Mouse (Mus musculus): ENCODE results near the gene Fam214a. TPM values are rescaled to one million over a fixed set of nuclear protein-coding genes. Genes with fewer than 3 reads are reported as not detected.

Fam214a gene
- polyA plus RNA-seq, 1 experiment from 2014 or later, result 3.7 TPM

DNA sequence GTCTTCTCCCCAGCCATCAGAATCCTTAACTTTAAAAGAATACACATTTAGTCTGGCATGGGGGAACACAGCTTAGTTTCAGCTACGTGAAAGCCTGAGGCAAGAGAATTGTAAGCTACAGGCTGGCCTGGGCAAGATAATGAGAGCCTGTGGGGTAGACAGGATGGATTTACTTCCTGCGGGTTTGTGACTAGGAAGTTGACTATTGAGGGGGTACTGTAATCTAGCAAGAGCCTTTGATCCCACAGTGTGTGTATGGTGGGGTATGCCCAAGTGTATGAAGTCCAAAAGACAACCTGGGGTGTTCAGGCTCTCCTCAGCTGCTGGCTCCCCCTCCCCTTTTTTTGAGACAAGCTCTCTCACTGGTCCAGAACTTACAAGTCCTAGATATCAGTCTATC, 43.7 kb downstream of the Fam214a start:
- Histone ChIP-seq H3K36me3 (ENCODE audit: control insufficient read depth, insufficient read depth, low read length) (no peaks in the 10 kb centered on the region), H3K9me3 (ENCODE audit: control insufficient read depth, low read length) (no peaks in the 10 kb centered on the region), H3K27ac (ENCODE audit: low read depth, low read length) (no peak overlapping the region), H3K27me3 (replicated peaks; ENCODE audit: control insufficient read depth, insufficient read depth, low read length) (no peaks in the 10 kb centered on the region), H3K4me3 (ENCODE audit: low read depth, low read length) (no peak overlapping the region), H3K4me1 (replicated peaks; ENCODE audit: control insufficient read depth, insufficient read depth, low read length) (no peaks in the 10 kb centered on the region), H3K9ac (ENCODE audit: low read depth, low read length) (no peak overlapping the region), H3K4me2 (no peak overlapping the region)
- 32% methylated on average over 2 of the region's 2 CpGs for WGBS
- no peak for DNase-seq (ENCODE audit: low spot score)
- no peak for ATAC-seq (replicated peaks; ENCODE audit: low FRiP score)

DNA sequence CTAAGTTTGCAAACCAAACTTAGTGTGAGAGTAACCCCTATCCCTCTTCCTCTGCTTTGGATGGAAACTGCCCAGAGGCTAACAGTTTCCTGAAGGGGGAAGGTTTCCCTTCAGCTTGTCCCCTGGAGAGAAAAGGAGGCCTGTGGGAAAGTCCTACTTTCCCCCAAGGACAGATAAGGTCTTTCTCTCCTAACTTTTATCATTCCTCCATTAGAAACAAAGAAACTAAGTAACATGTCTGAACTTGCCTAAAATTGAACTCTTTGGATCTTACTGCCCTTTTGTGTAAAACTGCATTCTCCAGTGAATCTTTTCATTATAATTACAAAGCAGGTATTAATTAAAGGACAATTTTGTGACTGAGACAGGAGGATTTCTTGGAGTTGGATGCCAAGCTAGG, 45.3 kb downstream of the Fam214a start:
- Histone ChIP-seq H3K27ac (ENCODE audit: low read depth, low read length) (no peak overlapping the region), H3K27me3 (replicated peaks; ENCODE audit: control insufficient read depth, insufficient read depth, low read length) (no peaks in the 10 kb centered on the region), H3K4me2 (no peak overlapping the region), H3K9ac (ENCODE audit: low read depth, low read length) (no peak overlapping the region), H3K9me3 (ENCODE audit: control insufficient read depth, low read length) (no peaks in the 10 kb centered on the region), H3K4me1 (replicated peaks; ENCODE audit: control insufficient read depth, insufficient read depth, low read length) (no peaks in the 10 kb centered on the region), H3K36me3 (ENCODE audit: control insufficient read depth, insufficient read depth, low read length) (no peaks in the 10 kb centered on the region), H3K4me3 (ENCODE audit: low read depth, low read length) (no peak overlapping the region)
- DNase-seq (ENCODE audit: low spot score) (no peak), ATAC-seq (replicated peaks; ENCODE audit: low FRiP score) (no peak)

DNA sequence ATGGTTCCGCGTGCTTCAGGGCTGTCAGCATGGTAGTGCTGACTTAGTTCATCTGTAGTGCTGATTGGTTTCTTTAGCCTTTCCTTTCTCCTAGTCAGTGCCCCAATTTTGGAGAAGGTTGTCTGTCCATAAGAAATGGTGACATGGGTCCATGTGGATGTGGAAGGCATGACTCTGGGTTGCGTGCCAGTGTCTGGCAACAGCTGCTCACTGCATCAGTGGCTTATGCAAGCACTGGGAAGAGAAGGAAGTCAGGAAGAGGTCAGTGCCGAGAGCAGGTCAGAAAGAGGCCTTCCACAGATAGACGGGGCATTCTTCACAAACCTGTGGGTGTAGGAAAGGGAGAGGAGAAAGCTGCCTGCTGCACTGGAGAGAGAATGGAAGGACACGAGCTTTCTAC, 48.3 kb downstream of the Fam214a start:
- H3K9me3 ChIP-seq (ENCODE audit: control insufficient read depth, low read length), result no peaks in the 10 kb centered on the region
- WGBS, result 77% methylated on average over 6 of the region's 6 CpGs
- DNase-seq (ENCODE audit: low spot score) (no peak), ATAC-seq (replicated peaks; ENCODE audit: low FRiP score) (no peak)
- H3K4me2 ChIP-seq, result no peak overlapping the region
- H3K4me1 ChIP-seq (replicated peaks; ENCODE audit: control insufficient read depth, insufficient read depth, low read length), result no peaks in the 10 kb centered on the region
- no peaks in the 10 kb centered on the region for H3K36me3 ChIP-seq (ENCODE audit: control insufficient read depth, insufficient read depth, low read length)
- H3K27me3 ChIP-seq (replicated peaks; ENCODE audit: control insufficient read depth, insufficient read depth, low read length), result no peaks in the 10 kb centered on the region
- H3K4me3 ChIP-seq (ENCODE audit: low read depth, low read length), result no peak overlapping the region
- H3K27ac ChIP-seq (ENCODE audit: low read depth, low read length), result no peak overlapping the region
- H3K9ac ChIP-seq (ENCODE audit: low read depth, low read length), result no peak overlapping the region

DNA sequence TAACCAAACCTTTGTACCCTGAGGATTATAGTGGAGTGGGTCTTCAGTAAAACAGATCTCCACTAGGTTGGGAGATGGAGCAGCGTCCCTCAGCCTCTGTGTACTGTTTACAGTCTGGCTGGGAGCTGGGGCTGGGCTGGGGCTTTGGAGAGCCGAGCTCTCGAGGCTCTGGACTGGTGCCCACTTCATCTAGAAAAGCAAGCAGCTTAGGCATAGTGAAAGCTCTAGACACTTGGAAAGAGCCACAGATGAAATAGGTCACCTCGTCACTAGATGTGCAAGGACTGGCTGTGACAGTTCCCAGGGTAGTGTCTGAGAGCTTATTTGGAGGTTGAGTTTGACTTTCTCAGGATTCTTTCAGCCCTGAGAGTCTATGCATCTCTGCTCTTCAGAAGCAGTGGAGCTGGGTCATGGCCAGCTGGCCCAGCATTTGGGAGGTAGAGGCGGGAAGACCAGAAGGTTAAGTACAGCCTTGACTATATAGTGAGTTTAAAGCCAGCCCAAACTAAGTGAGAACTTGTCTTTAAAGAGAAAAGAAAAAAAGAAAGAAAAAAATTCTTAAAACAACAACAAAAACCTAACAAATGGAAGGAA, 49.0 kb downstream of the Fam214a start:
- DNase-seq (ENCODE audit: low spot score) (no peak), ATAC-seq (replicated peaks; ENCODE audit: low FRiP score) (no peak)
- H3K9me3 ChIP-seq (ENCODE audit: control insufficient read depth, low read length), result no peaks in the 10 kb centered on the region
- H3K4me1 ChIP-seq (replicated peaks; ENCODE audit: control insufficient read depth, insufficient read depth, low read length), result no peaks in the 10 kb centered on the region
- no peaks in the 10 kb centered on the region for H3K27me3 ChIP-seq (replicated peaks; ENCODE audit: control insufficient read depth, insufficient read depth, low read length)
- no peaks in the 10 kb centered on the region for H3K36me3 ChIP-seq (ENCODE audit: control insufficient read depth, insufficient read depth, low read length)
- H3K4me2 ChIP-seq, result no peak overlapping the region
- H3K27ac ChIP-seq (ENCODE audit: low read depth, low read length), result no peak overlapping the region
- WGBS, result 74% methylated on average over 5 of the region's 5 CpGs
- H3K4me3 ChIP-seq (ENCODE audit: low read depth, low read length), result no peak overlapping the region
- H3K9ac ChIP-seq (ENCODE audit: low read depth, low read length), result no peak overlapping the region

DNA sequence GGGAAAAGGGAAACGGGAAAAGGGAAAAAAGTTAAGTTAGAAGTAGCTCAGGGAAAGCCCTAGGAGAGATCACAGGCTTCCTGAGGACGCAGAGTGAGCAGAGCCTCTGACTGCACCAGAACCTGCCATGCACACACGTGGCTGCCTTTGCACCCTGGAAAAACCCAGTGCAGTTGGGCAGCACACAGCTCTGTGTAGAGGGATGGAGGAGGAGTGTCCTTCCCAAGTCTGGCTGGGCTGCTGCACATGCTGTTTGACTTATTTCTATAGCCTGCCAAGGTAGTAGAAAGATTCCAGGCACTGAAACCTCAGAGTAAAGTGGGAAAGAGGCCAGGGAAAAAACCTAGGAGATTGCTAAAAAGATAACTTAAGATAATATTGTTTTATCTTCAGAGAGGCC, 49.6 kb downstream of the Fam214a start:
- Histone ChIP-seq H3K9me3 (ENCODE audit: control insufficient read depth, low read length) (no peaks in the 10 kb centered on the region), H3K4me1 (replicated peaks; ENCODE audit: control insufficient read depth, insufficient read depth, low read length) (no peaks in the 10 kb centered on the region), H3K27me3 (replicated peaks; ENCODE audit: control insufficient read depth, insufficient read depth, low read length) (no peaks in the 10 kb centered on the region), H3K4me3 (ENCODE audit: low read depth, low read length) (no peak overlapping the region), H3K36me3 (ENCODE audit: control insufficient read depth, insufficient read depth, low read length) (no peaks in the 10 kb centered on the region), H3K9ac (ENCODE audit: low read depth, low read length) (no peak overlapping the region), H3K27ac (ENCODE audit: low read depth, low read length) (no peak overlapping the region), H3K4me2 (no peak overlapping the region)
- DNase-seq (ENCODE audit: low spot score), result no peak
- ATAC-seq (replicated peaks; ENCODE audit: low FRiP score), result no peak
- WGBS, result 64% methylated on average over 3 of the region's 3 CpGs

DNA sequence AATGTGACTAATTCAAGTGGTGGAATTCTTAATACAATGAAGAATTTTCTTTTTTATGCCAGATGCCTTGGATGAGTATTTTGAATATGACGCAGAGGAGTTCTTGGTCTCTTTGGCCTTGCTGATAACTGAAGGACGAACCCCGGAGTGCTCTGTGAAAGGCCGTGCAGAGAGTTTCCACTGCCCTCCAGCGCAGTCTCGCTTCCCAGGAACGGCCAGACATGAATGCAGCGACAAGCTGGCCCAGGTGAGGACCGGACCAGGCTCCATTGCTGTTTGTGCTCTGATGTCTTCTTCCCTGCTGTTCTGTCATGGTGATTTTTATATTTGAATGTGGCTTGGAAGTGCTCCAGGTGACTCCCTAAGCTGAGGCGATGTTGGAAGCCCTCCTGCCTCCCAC, 51.5 kb downstream of the Fam214a start:
- Histone ChIP-seq H3K27me3 (replicated peaks; ENCODE audit: control insufficient read depth, insufficient read depth, low read length) (no peaks in the 10 kb centered on the region), H3K9me3 (ENCODE audit: control insufficient read depth, low read length) (no peaks in the 10 kb centered on the region), H3K4me2 (no peak overlapping the region), H3K36me3 (ENCODE audit: control insufficient read depth, insufficient read depth, low read length) (no peaks in the 10 kb centered on the region), H3K9ac (ENCODE audit: low read depth, low read length) (no peak overlapping the region), H3K27ac (ENCODE audit: low read depth, low read length) (no peak overlapping the region), H3K4me3 (ENCODE audit: low read depth, low read length) (no peak overlapping the region), H3K4me1 (replicated peaks; ENCODE audit: control insufficient read depth, insufficient read depth, low read length) (no peaks in the 10 kb centered on the region)
- 88% methylated on average over 10 of the region's 10 CpGs for WGBS
- ATAC-seq (replicated peaks; ENCODE audit: low FRiP score) (no peak), DNase-seq (ENCODE audit: low spot score) (no peak)

DNA sequence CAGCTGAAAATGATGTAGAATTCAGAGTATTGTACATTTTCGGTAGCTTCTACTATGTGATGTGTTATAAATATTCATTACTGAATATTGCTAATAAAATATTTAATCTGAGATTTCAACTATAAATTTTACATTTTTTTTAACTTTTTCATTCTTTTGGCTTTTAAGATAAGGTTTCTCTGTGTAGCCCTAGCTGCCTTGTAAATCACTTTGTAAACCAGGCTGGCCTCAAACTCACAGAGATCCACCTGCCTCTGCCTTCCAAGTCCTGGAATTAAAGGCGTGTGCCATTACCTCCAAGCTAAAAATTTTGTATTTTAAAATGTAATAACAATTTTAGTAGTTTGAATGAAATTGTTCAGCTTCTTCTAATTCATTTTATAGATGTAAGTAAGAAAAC, 63.9 kb downstream of the Fam214a start:
- Histone ChIP-seq H3K27ac (ENCODE audit: low read depth, low read length) (no peak overlapping the region), H3K27me3 (replicated peaks; ENCODE audit: control insufficient read depth, insufficient read depth, low read length) (no peaks in the 10 kb centered on the region), H3K4me1 (replicated peaks; ENCODE audit: control insufficient read depth, insufficient read depth, low read length) (no peaks in the 10 kb centered on the region), H3K9ac (ENCODE audit: low read depth, low read length) (no peak overlapping the region), H3K36me3 (ENCODE audit: control insufficient read depth, insufficient read depth, low read length) (no peaks in the 10 kb centered on the region), H3K4me2 (no peak overlapping the region), H3K4me3 (ENCODE audit: low read depth, low read length) (no peak overlapping the region), H3K9me3 (ENCODE audit: control insufficient read depth, low read length) (no peaks in the 10 kb centered on the region)
- 84% methylated on average over 2 of the region's 2 CpGs for WGBS
- no peak for DNase-seq (ENCODE audit: low spot score)
- no peak for ATAC-seq (replicated peaks; ENCODE audit: low FRiP score)

DNA sequence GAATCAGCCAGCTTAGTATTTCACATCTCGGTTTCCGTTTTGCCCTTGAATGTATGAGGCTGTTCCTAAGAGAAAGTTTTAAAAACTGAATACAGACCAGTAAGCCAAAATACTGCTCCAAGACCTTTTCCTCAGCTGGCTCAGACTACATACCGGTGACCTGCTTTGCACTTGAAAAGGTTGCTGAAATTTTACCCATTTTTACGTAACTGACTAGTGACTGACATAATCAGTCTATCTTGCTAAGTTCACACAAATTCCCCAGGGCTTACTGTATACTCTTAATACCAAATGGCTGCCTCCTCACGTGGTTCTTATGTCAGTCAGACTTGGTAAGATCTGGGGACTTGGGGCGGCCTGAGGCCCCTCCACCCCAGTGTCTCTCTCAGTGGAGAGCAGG, 66.5 kb downstream of the Fam214a start:
- Histone ChIP-seq H3K36me3 (ENCODE audit: control insufficient read depth, insufficient read depth, low read length) (no peaks in the 10 kb centered on the region), H3K27me3 (replicated peaks; ENCODE audit: control insufficient read depth, insufficient read depth, low read length) (no peaks in the 10 kb centered on the region), H3K9me3 (ENCODE audit: control insufficient read depth, low read length) (no peaks in the 10 kb centered on the region), H3K4me1 (replicated peaks; ENCODE audit: control insufficient read depth, insufficient read depth, low read length) (peaks cover 3% of the 10 kb centered on the region; the same call in 1 of the 2 replicates), H3K4me3 (ENCODE audit: low read depth, low read length) (no peak overlapping the region), H3K9ac (ENCODE audit: low read depth, low read length) (no peak overlapping the region), H3K4me2 (no peak overlapping the region), H3K27ac (ENCODE audit: low read depth, low read length) (no peak overlapping the region)
- ATAC-seq (replicated peaks; ENCODE audit: low FRiP score) (no peak), DNase-seq (ENCODE audit: low spot score) (no peak)
- 86% methylated on average over 6 of the region's 6 CpGs for WGBS

DNA sequence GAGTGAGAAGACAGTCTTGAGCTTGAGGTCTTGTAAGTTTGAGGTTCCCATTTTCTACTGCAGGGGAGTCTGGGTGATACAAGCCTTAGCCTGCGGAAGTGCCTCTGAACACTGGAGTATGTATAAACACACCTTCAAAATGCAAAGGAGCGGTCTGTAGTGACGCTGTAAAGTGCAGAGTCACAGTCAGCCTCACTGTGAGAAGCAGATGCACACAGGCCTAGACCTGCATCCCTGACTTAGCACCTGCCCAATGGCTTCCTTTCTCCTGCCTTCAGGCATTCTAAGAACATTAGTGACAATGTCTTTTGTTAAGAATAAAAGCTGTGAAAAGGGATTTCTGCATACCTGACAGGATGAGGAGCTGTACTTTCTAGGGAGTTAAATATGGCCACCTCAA, 66.9 kb downstream of the Fam214a start:
- Histone ChIP-seq H3K4me2 (no peak overlapping the region), H3K27me3 (replicated peaks; ENCODE audit: control insufficient read depth, insufficient read depth, low read length) (no peaks in the 10 kb centered on the region), H3K4me3 (ENCODE audit: low read depth, low read length) (no peak overlapping the region), H3K4me1 (replicated peaks; ENCODE audit: control insufficient read depth, insufficient read depth, low read length) (peaks cover 3% of the 10 kb centered on the region; the same call in 1 of the 2 replicates), H3K9me3 (ENCODE audit: control insufficient read depth, low read length) (no peaks in the 10 kb centered on the region), H3K27ac (ENCODE audit: low read depth, low read length) (no peak overlapping the region), H3K36me3 (ENCODE audit: control insufficient read depth, insufficient read depth, low read length) (no peaks in the 10 kb centered on the region), H3K9ac (ENCODE audit: low read depth, low read length) (no peak overlapping the region)
- no peak for DNase-seq (ENCODE audit: low spot score)
- 84% methylated on average over 3 of the region's 3 CpGs for WGBS
- no peak for ATAC-seq (replicated peaks; ENCODE audit: low FRiP score)
